Mouse (Mus musculus) monocyte, adult 2 months (primary cell): ENCODE results near the gene Gm20388.
"Not testable (repeated sequence)": the region's sequence is repeated elsewhere in the genome, so short reads cannot be mapped to it uniquely, and the experiment has no call there.

ENCODE experiments used
- DNase-seq, 2 experiments: peaks; one replicate each; pipeline ENCODE4 v3.0.0; 2022; ENCODE audit warnings: low spot score in 2 of 2, low read depth in 1 of 2

Gene Gm20388

GRCm38 (mm10) chr8:120783781-120784180 is 873.1 kb downstream of the Gm20388 start:
- DNase-seq, result no peak

DNA sequence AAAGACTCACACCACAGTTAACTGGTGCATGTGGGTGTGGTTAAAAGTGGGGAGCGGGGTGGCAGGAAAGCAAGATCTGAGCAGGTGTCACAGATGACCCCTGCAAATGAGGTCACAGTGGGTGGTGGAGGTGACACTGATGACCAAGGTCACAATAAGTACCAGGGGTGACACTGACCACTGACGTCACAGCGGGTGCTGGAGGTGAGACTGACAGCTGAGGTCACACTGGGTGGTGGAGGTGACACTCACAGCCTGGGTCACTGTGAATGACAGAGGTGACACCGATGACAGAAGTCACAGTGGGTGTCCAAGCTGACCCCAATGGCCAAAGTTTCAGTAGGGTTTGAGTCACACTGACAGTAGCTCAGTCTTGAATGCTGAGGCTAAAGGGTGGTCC is 876.1 kb downstream of the Gm20388 start:
- DNase-seq, result no peak

- no peak for DNase-seq
Measured at GRCm38 (mm10) chr8:120787631-120788030, 877.0 kb downstream of the Gm20388 start.

GRCm38 (mm10) chr8:120792710-120793109 is 882.1 kb downstream of the Gm20388 start:
- DNase-seq, result peak; percentile 18 to 50

GRCm38 (mm10) chr8:120795944-120796635 is 885.4 kb downstream of the Gm20388 start:
- peak; percentile 35 to 74 for DNase-seq

DNA sequence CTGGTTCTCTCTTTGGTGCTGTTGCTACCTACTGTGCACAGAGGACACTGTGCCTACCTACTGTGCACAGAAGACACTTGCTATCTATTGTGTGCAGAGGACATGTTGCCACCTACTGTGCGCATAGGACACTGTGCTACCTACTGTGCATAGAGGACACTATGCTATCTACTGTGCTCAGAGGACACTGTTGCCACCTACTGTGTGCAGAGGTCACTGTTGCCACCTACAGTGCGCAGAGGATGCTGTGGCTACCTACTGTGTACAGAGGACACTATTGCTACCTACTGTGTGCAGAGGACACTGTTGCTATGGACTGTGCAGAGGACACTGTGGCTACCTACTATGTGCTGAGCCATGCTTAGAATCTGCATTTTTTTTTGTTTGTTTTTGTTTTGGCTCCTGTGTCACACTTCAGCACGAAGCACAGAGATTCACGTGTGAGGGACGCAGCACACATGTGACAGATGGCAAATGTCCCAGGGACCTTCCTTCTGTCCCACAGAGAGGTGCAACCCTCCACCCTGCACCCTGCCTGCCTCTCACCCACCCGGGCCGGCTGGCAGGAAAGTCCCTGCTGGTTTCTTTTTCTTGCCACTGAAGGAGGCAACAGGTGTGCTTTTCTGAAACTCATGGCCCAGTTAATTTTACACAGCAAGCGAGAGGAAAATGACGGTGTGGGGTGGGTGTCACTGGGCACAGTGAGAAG is 886.5 kb downstream of the Gm20388 start:
- no peak for DNase-seq

GRCm38 (mm10) chr8:120800308-120800865 is 889.7 kb downstream of the Gm20388 start:
- no peak for DNase-seq

DNA sequence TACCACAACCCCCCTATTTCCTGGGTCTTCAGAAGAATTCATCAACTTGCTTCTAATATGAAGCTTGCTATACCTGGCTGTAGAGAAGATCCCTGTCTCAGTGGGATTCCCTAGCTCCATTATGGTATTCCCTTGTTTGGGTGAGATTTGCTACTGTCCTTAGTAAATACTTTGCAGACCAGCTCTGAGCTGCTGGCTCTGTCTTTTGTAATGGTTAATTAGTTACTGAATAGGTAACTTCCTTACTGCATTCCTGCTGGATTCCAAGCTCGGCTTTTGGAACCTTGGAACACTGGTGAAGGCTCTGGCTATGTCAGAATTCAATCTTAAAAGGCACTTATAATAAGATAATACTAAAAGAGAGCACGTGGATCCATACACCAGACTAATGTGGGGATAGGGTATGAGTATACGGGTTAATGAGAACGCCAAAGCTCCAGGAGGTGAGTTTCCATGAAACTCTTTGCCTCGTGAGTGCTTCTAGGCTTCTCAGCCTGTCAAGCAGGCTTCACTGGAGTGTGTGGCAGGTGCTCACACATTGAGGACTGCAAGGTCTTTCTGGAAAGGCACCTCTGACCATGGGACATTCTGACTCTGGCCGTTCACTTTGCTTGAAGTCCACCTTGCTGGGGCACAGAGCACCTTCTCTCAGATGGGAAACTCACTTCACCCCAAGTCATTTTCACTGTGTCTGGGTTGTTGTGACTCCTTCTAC is 893.2 kb downstream of the Gm20388 start:
- not testable (repeated sequence) for DNase-seq

DNA sequence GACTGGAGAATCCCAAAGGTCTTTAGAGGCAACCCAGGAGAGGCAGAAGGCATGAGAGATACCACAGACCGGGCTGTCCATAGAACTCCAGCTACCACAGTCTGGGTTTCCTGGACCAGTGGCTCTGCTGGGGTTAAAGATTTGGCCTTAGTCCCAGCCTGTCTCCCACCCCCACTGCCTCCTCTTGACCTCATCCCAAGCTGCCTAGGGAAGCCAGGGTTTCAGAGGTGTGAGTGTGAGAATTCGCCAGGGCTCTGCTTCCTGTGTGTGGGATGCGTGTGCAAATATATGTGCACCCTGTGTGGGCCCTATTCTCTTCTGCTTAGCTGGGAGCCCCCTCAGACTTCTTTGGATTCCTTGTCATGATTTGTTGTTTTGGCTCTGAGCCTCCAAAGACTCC is 894.1 kb downstream of the Gm20388 start:
- DNase-seq, result no peak

- no peak for DNase-seq
Measured at GRCm38 (mm10) chr8:120806780-120807264, 896.2 kb downstream of the Gm20388 start.

DNA sequence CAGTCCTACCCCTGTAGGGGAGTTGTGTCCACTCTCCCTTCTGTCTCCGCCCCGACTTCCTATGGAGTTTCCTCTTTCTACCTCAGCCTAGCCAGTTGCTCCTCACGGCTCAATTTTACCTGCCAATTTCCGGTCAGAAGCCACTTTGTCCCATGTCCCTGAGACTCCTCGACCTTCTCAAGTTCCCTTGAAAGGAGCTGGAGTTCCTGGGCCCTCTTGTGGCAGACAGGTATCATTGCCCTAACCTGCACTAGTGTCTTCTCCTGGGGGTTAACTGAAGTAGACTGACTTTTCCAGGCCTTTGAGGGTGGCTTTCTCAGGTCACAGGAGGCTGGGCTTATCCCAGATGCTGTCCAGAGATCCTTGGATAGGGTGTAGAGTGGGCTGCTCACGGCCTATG is 897.1 kb downstream of the Gm20388 start:
- no peak for DNase-seq

DNA sequence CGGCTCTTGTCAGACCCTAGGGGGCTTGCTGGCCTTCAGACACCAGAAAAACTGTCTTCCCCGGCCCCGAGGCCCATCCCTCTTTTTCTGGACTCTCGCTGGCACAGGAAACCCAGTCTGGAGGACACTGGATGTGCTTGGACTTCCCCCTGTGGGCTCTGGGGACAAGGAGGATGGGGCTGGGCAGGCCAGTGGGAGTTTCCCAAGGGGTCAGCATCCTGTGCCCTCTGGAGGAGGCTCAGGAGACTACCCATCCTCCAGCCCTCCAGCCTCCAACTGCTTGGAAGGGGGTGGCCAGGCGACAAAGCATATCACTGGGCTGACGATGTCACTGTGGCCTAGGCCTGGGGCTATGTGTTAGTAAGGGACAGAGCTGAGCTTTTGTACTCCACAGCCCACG is 898.4 kb downstream of the Gm20388 start:
- DNase-seq, result no peak

GRCm38 (mm10) chr8:120811953-120812352 is 901.3 kb downstream of the Gm20388 start:
- DNase-seq, result no peak

- no peak for DNase-seq
Measured at GRCm38 (mm10) chr8:120813028-120813427, 902.4 kb downstream of the Gm20388 start.

DNA sequence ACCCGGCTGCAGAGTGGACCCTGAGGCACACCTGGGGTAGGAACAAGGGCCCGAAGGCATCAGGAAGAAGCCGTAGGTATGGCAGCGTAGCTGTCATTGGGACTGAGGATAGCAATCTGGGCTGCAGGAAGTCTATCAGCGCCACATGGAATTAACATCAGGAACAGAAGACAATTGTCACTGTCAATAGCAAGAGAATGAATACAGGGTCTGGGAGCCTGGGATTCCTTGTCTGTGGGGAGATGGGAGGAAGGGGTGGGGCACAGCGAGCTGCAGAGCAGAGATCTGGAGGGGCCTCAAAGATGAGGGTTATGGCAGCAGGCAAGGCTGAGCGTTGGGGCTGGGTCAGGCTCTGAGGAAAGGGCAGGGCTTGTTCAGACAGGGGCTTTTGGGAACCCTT is 903.2 kb downstream of the Gm20388 start:
- no peak for DNase-seq

- no peak for DNase-seq
Measured at GRCm38 (mm10) chr8:120816371-120816770, 905.7 kb downstream of the Gm20388 start.

GRCm38 (mm10) chr8:120819906-120820305 is 909.3 kb downstream of the Gm20388 start:
- no peak for DNase-seq

GRCm38 (mm10) chr8:120821399-120822170 is 910.9 kb downstream of the Gm20388 start:
- DNase-seq, result no peak

- DNase-seq, result no peak
Measured at GRCm38 (mm10) chr8:120823331-120823730, 912.7 kb downstream of the Gm20388 start.

- DNase-seq, result no peak
Measured at GRCm38 (mm10) chr8:120823887-120824286, 913.2 kb downstream of the Gm20388 start.

DNA sequence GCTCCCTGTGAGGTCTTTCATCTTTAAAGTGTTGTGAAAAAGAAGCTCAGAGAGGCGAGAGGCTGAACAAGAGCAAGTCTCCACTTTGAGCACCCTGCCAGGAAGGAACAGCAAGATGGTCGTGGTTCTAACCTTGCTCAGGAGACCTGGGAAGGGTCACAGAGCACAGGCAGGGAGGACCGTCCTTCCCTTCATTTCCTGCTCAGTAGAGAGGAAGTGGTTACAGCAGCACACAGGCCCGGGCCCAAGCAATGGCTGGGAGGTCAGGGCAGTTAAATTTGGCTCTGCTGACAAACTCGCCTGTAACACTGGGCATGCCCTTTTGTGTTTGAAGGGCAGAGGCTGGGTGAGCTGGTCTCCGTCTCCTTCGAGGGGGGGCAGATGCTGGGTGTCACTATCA is 914.0 kb downstream of the Gm20388 start:
- no peak for DNase-seq
